Mouse (Mus musculus) frontal cortex, postnatal 10 days (tissue): ENCODE data around the gene Ehd1.

Source experiments
- DNase-seq, 2 experiments: peaks; one replicate each; pipeline ENCODE4 v3.0.0; 2022; ENCODE audit warnings: low spot score in 2 of 2, mixed read lengths in 1 of 2

The Ehd1 gene

GRCm38 (mm10) chr19:6333761-6334595 lies 57.5 kb downstream of the Ehd1 start:
- no peak for DNase-seq

GRCm38 (mm10) chr19:6334673-6335457 lies 58.3 kb downstream of the Ehd1 start, which contains the start of gene Men1:
Gene Men1 (plus strand): TSS chr19:6334979.
- DNase-seq: peak; percentile 92 to 94

- no peak for DNase-seq
Observed at GRCm38 (mm10) chr19:6335458-6335827, 58.9 kb downstream of the Ehd1 start.

- DNase-seq: no peak
Observed at GRCm38 (mm10) chr19:6336920-6337319, 60.4 kb downstream of the Ehd1 start.

- DNase-seq: no peak
Observed at GRCm38 (mm10) chr19:6338171-6338570, 61.6 kb downstream of the Ehd1 start.

GRCm38 (mm10) chr19:6338716-6339115 lies 62.2 kb downstream of the Ehd1 start:
- no peak for DNase-seq

GRCm38 (mm10) chr19:6339191-6339590 lies 62.7 kb downstream of the Ehd1 start:
- DNase-seq: no peak

GRCm38 (mm10) chr19:6339890-6340504 lies 63.5 kb downstream of the Ehd1 start:
- no peak for DNase-seq

- DNase-seq: peak in 1 of 2 experiments; percentile 71
Observed at GRCm38 (mm10) chr19:6340524-6341452, 64.3 kb downstream of the Ehd1 start, which contains the start of gene Map4k2. Gene Map4k2 (plus strand): TSS chr19:6341135.

- DNase-seq: no peak
Observed at GRCm38 (mm10) chr19:6341453-6342077, 65.0 kb downstream of the Ehd1 start.

GRCm38 (mm10) chr19:6342276-6342933 lies 65.9 kb downstream of the Ehd1 start:
- DNase-seq: no peak

GRCm38 (mm10) chr19:6343066-6343925 lies 66.8 kb downstream of the Ehd1 start:
- DNase-seq: no peak

- no peak for DNase-seq
Observed at GRCm38 (mm10) chr19:6343996-6344395, 67.5 kb downstream of the Ehd1 start.

- DNase-seq: no peak
Observed at GRCm38 (mm10) chr19:6346023-6346422, 69.5 kb downstream of the Ehd1 start.

GRCm38 (mm10) chr19:6346661-6347060 lies 70.1 kb downstream of the Ehd1 start:
- DNase-seq: no peak

- no peak for DNase-seq
Observed at GRCm38 (mm10) chr19:6347615-6348014, 71.1 kb downstream of the Ehd1 start.

GRCm38 (mm10) chr19:6348717-6349116 lies 72.2 kb downstream of the Ehd1 start:
- DNase-seq: no peak

- DNase-seq: no peak
Observed at GRCm38 (mm10) chr19:6349215-6349983, 72.9 kb downstream of the Ehd1 start.
